Comparison of ENCODE assay signal across 13 mouse cellular contexts in genomic region chr9:95186386-95187289, GRCm38 (mm10).
A peak's percentile ranks its signal among the peaks of the same experiment; 100 is the strongest.
DNase-seq lines count a peak whose midpoint lies in the region; ATAC-seq and TF ChIP-seq lines count a peak whose summit lies in the region.
"Had no signal": no experiment of that assay in that cellular context is flagged by ENCODE, and none has a peak within 500 bp of the region (broad histone marks: within the 10 kb centered on the region; RNA-seq: fewer than 3 reads in every experiment).

No protein-coding gene starts in this region.

- ATAC-seq in embryonic facial prominence, embryonic 11.5 days (replicated peaks; ENCODE audit: insufficient number of reproducible peaks, low FRiP score, low TSS enrichment, low read depth) = no peak
- ATAC-seq: midbrain, embryonic 15.5 days had no signal

- no peaks in the 10 kb centered on the region for H3K36me3 ChIP-seq in embryonic facial prominence, embryonic 11.5 days (replicated peaks; ENCODE audit: control insufficient read depth, insufficient read depth, low read depth, low read length)
- H3K36me3 ChIP-seq in embryonic facial prominence, embryonic 10.5 days (replicated peaks) = no peaks in the 10 kb centered on the region
- no peaks in the 10 kb centered on the region for H3K36me3 ChIP-seq in kidney, adult 2 months (ENCODE audit: control insufficient read depth, insufficient read depth, low read length)
- H3K36me3 ChIP-seq: G1E; midbrain, embryonic 15.5 days had no signal

- H3K27me3 ChIP-seq in embryonic facial prominence, embryonic 11.5 days (ENCODE audit: control insufficient read depth, insufficient read depth, low read length) = no peaks in the 10 kb centered on the region
- no peaks in the 10 kb centered on the region for H3K27me3 ChIP-seq in embryonic facial prominence, embryonic 10.5 days (replicated peaks; ENCODE audit: low read depth, poor library complexity, severe bottlenecking)
- no peaks in the 10 kb centered on the region for H3K27me3 ChIP-seq in kidney, adult 2 months (replicated peaks; ENCODE audit: control insufficient read depth, insufficient read depth, low read length)
- H3K27me3 ChIP-seq: midbrain, embryonic 15.5 days had no signal

- 62% methylated on average over 15 of the region's 15 CpGs for WGBS in embryonic facial prominence, embryonic 11.5 days
- 66% methylated on average over 15 of the region's 15 CpGs for WGBS in embryonic facial prominence, embryonic 10.5 days
- 53% methylated on average over 15 of the region's 15 CpGs for WGBS in kidney, adult 2 months

- TF ChIP-seq POLR2A in kidney, adult 2 months (IDR thresholded peaks at IDR 0.05; ENCODE audit: low read depth, low read length) = no peak

- TF ChIP-seq CTCF in kidney, adult 2 months (conservative IDR thresholded peaks at IDR 0.05; ENCODE audit: insufficient read depth, insufficient read length, low read depth, low read length) = no peak

- no peaks in the 10 kb centered on the region for H3K9me3 ChIP-seq in embryonic facial prominence, embryonic 11.5 days (replicated peaks; ENCODE audit: control insufficient read depth, low read length)
- no peaks in the 10 kb centered on the region for H3K9me3 ChIP-seq in embryonic facial prominence, embryonic 10.5 days
- H3K9me3 ChIP-seq: midbrain, embryonic 15.5 days had no signal

- H3K4me3 ChIP-seq in embryonic facial prominence, embryonic 11.5 days (ENCODE audit: low read depth, low read length) = no peak overlapping the region
- H3K4me3 ChIP-seq in embryonic facial prominence, embryonic 10.5 days = no peak overlapping the region
- H3K4me3 ChIP-seq in kidney, adult 2 months (ENCODE audit: insufficient read depth, low read depth, low read length) = no peak overlapping the region
- H3K4me3 ChIP-seq: midbrain, embryonic 15.5 days had no signal

- H3K27ac ChIP-seq in embryonic facial prominence, embryonic 11.5 days (replicated peaks; ENCODE audit: low read depth, low read length) = 0 out of 2 replicates have a peak overlapping the region, but pooled peaks have one; percentile 8
- H3K27ac ChIP-seq in embryonic facial prominence, embryonic 10.5 days (replicated peaks) = no peak overlapping the region; the same call in 1 of the 2 replicates
- peak overlapping the region; percentile 87; the same call in 1 of the 2 replicates for H3K27ac ChIP-seq in kidney, adult 2 months (ENCODE audit: insufficient read depth, low read depth, low read length)
- H3K27ac ChIP-seq: midbrain, embryonic 15.5 days had no signal

- intact Hi-C loops in left cerebral cortex, postnatal 14 days (cut with DNase I) = no loop called here

- DNase-seq in embryonic facial prominence, embryonic 11.5 days (ENCODE audit: low spot score) = no peak
- no peak for DNase-seq in embryonic facial prominence, embryonic 10.5 days (ENCODE audit: low spot score)
- DNase-seq in kidney, adult 2 months = no peak
- no peak for DNase-seq in kidney, adult 8-10 months
- DNase-seq in R1 (ENCODE audit: low read depth, low spot score) = peak; percentile 29
- DNase-seq in kidney, postnatal 4 days = peak; percentile 41 to 43
- DNase-seq in left cerebral cortex, postnatal 14 days (ENCODE audit: low spot score in 2 of 2) = no peak
- DNase-seq in thymus, postnatal 10 days (ENCODE audit: low spot score in 2 of 2) = no peak
- DNase-seq: adrenal gland, adult 2 months; cerebellum, adult 11-12 months; left cerebral cortex, postnatal 4 days had no signal

- no peak overlapping the region for H3K4me2 ChIP-seq in embryonic facial prominence, embryonic 11.5 days (ENCODE audit: low read depth, low read length)
- H3K4me2 ChIP-seq: midbrain, embryonic 15.5 days had no signal

- H3K4me1 ChIP-seq in embryonic facial prominence, embryonic 11.5 days (ENCODE audit: control insufficient read depth, insufficient read depth, low read length) = no peaks in the 10 kb centered on the region
- H3K4me1 ChIP-seq in embryonic facial prominence, embryonic 10.5 days = peaks cover 21% of the 10 kb centered on the region
- no peaks in the 10 kb centered on the region; the same call in 1 of the 2 replicates for H3K4me1 ChIP-seq in kidney, adult 2 months (ENCODE audit: control insufficient read depth, insufficient read depth, low read length)
- H3K4me1 ChIP-seq: midbrain, embryonic 15.5 days had no signal

- H3K9ac ChIP-seq in embryonic facial prominence, embryonic 11.5 days (replicated peaks; ENCODE audit: low read length) = no peak overlapping the region
- H3K9ac ChIP-seq: midbrain, embryonic 15.5 days had no signal

Comparison
In these comparisons a context has a peak if more than half of its experiments do, and no peak if none do; other contexts are left out.
1. DNase-seq: peak in R1 (single experiment) and kidney, postnatal 4 days (2 of 2); none in embryonic facial prominence, embryonic 11.5 days (single experiment), embryonic facial prominence, embryonic 10.5 days (single experiment), kidney, adult 2 months (single experiment), kidney, adult 8-10 months (0 of 2), left cerebral cortex, postnatal 14 days (0 of 2) and thymus, postnatal 10 days (0 of 2).